Mouse (Mus musculus) MEL (cell line): ENCODE measurements around the gene Erap1. TPM values are rescaled to one million over a fixed set of nuclear protein-coding genes. Genes with fewer than 3 reads are reported as not detected.

Source experiments
- DNase-seq: peaks from one replicate; pipeline ENCODE4 v3.0.0; 2011; ENCODE audit warnings: low read depth, low spot score
- H3K27ac ChIP-seq: 2 replicates; pipeline ENCODE4 v1.5.1; 2012; ENCODE audit warnings: low read depth, mild to moderate bottlenecking, control low read depth, low read length, moderate library complexity; ENCODE audit not compliant: control insufficient read depth
- H3K27me3 ChIP-seq, 2 experiments: fragments of 150-350 bp in 1 of 2; sonication (generic) in 1 of 2; 2 replicates each; pipeline ENCODE4 v1.6.1; 2012; ENCODE audit warnings: low read length in 2 of 2, mild to moderate bottlenecking in 2 of 2, improper control_type of control experiment in 1 of 2, moderate library complexity in 1 of 2; ENCODE audit not compliant: insufficient read depth in 2 of 2, control insufficient read depth in 1 of 2
- H3K36me3 ChIP-seq, 2 experiments: 2 replicates each; pipeline ENCODE4 v1.6.1; 2012 to 2014; ENCODE audit warnings: low read length in 2 of 2, improper control_type of control experiment in 1 of 2, inconsistent platforms in 1 of 2, mild to moderate bottlenecking in 1 of 2; ENCODE audit not compliant: insufficient read depth in 2 of 2, control insufficient read depth in 1 of 2
- H3K4me1 ChIP-seq, 2 experiments: fragments of 150-350 bp in 1 of 2; sonication (generic) in 1 of 2; 2 replicates each; pipeline ENCODE4 v1.6.1; 2012; ENCODE audit warnings: low read length in 2 of 2, improper control_type of control experiment in 1 of 2, mild to moderate bottlenecking in 1 of 2; ENCODE audit not compliant: insufficient read depth in 2 of 2, control insufficient read depth in 1 of 2
- H3K4me3 ChIP-seq, 2 experiments: fragments of 150-350 bp in 1 of 2; sonication (generic) in 1 of 2; 2 replicates each; pipeline ENCODE4 v1.5.1; 2012; ENCODE audit warnings: low read depth in 2 of 2, low read length in 2 of 2, mild to moderate bottlenecking in 2 of 2, moderate library complexity in 2 of 2, control low read depth in 1 of 2, improper control_type of control experiment in 1 of 2; ENCODE audit not compliant: control insufficient read depth in 1 of 2, insufficient read depth in 1 of 2
- H3K79me2 ChIP-seq: 2 replicates; pipeline ENCODE4 v1.6.1; 2012; ENCODE audit warnings: mild to moderate bottlenecking, low read length, moderate library complexity; ENCODE audit not compliant: control insufficient read depth, poor library complexity, insufficient read depth
- H3K9ac ChIP-seq: 2 replicates; pipeline ENCODE4 v1.6.1; 2012; ENCODE audit warnings: low read depth, mild to moderate bottlenecking, control low read depth, low read length, moderate library complexity; ENCODE audit not compliant: control insufficient read depth, poor library complexity, severe bottlenecking
- H3K9me3 ChIP-seq: fragments of 150-350 bp; sonication (generic); replicated peaks from 2 replicates; pipeline ENCODE4 v1.6.1; 2012; ENCODE audit warnings: mild to moderate bottlenecking, low read length, improper control_type of control experiment, moderate library complexity; ENCODE audit not compliant: insufficient read depth
- BHLHE40 ChIP-seq: IDR thresholded peaks from 2 replicates; pipeline ENCODE4 v1.6.1; 2012; ENCODE audit warnings: low read depth, mild to moderate bottlenecking, inconsistent platforms, low read length, improper control_type of control experiment, borderline replicate concordance
- CHD1 ChIP-seq: IDR thresholded peaks from 2 replicates; pipeline ENCODE4 v1.6.1; 2012; ENCODE audit warnings: low read depth, mild to moderate bottlenecking, inconsistent platforms, low read length, improper control_type of control experiment
- ELF1 ChIP-seq: IDR thresholded peaks from 2 replicates; pipeline ENCODE4 v1.6.1; 2014; ENCODE audit warnings: low read depth, mild to moderate bottlenecking, inconsistent platforms, low read length, improper control_type of control experiment, moderate library complexity
- EP300 ChIP-seq, 2 experiments: IDR thresholded peaks; 2 replicates each; pipeline ENCODE4 v1.6.1; 2011; ENCODE audit warnings: improper control_type of control experiment in 2 of 2, low read length in 2 of 2, low read depth in 1 of 2, mild to moderate bottlenecking in 1 of 2
- ETS1 ChIP-seq: IDR thresholded peaks from 2 replicates; pipeline ENCODE4 v1.6.1; 2012; ENCODE audit warnings: low read depth, mild to moderate bottlenecking, inconsistent platforms, low read length, improper control_type of control experiment, moderate library complexity
- GATA1 ChIP-seq: IDR thresholded peaks from 2 replicates; pipeline ENCODE4 v1.6.1; 2011; ENCODE audit warnings: low read depth, low read length, improper control_type of control experiment
- HCFC1 ChIP-seq: IDR thresholded peaks from 2 replicates; pipeline ENCODE4 v1.6.1; 2012; ENCODE audit warnings: low read depth, mild to moderate bottlenecking, inconsistent platforms, low read length, improper control_type of control experiment, moderate library complexity
- KAT2A ChIP-seq: conservative IDR thresholded peaks from 2 replicates; pipeline ENCODE4 v1.6.1; 2012; ENCODE audit warnings: low read depth, low read length, improper control_type of control experiment, inconsistent platforms
- MAX ChIP-seq: IDR thresholded peaks from 2 replicates; pipeline ENCODE4 v1.6.1; 2011; ENCODE audit warnings: low read length, improper control_type of control experiment
- MAZ ChIP-seq: IDR thresholded peaks from 2 replicates; pipeline ENCODE4 v1.6.1; 2012; ENCODE audit warnings: low read depth, mild to moderate bottlenecking, inconsistent platforms, low read length, improper control_type of control experiment
- NRF1 ChIP-seq: IDR thresholded peaks from 2 replicates; pipeline ENCODE4 v1.6.1; 2014; ENCODE audit warnings: low read depth, mild to moderate bottlenecking, inconsistent platforms, low read length, improper control_type of control experiment, moderate library complexity; ENCODE audit not compliant: poor library complexity, insufficient read depth, severe bottlenecking
- POLR2A ChIP-seq, 2 experiments: IDR thresholded peaks; 2 replicates each; pipeline ENCODE4 v1.6.1; 2011 to 2012; ENCODE audit warnings: low read length in 2 of 2, mild to moderate bottlenecking in 2 of 2, control low read depth in 1 of 2, improper control_type of control experiment in 1 of 2, low read depth in 1 of 2, moderate library complexity in 1 of 2; ENCODE audit not compliant: control insufficient read depth in 1 of 2, insufficient read depth in 1 of 2, poor library complexity in 1 of 2
- POLR2AphosphoS2 ChIP-seq: IDR thresholded peaks from 2 replicates; pipeline ENCODE4 v1.6.1; 2011; ENCODE audit warnings: low read length, improper control_type of control experiment
- RCOR1 ChIP-seq: IDR thresholded peaks from 2 replicates; pipeline ENCODE4 v1.6.1; 2012; ENCODE audit warnings: low read depth, mild to moderate bottlenecking, inconsistent platforms, low read length, improper control_type of control experiment
- SIN3A ChIP-seq: IDR thresholded peaks from 2 replicates; pipeline ENCODE4 v1.6.1; 2012; ENCODE audit warnings: low read length, improper control_type of control experiment, inconsistent platforms
- SMC3 ChIP-seq: IDR thresholded peaks from 2 replicates; pipeline ENCODE4 v1.6.1; 2011; ENCODE audit warnings: low read depth, low read length, improper control_type of control experiment
- TAL1 ChIP-seq: IDR thresholded peaks from 2 replicates; pipeline ENCODE4 v1.6.1; 2012; ENCODE audit warnings: mild to moderate bottlenecking, inconsistent platforms, low read length, moderate library complexity, mixed read lengths
- TCF12 ChIP-seq: IDR thresholded peaks from 2 replicates; pipeline ENCODE4 v1.6.1; 2014; ENCODE audit warnings: low read depth, mild to moderate bottlenecking, inconsistent platforms, low read length, improper control_type of control experiment, moderate library complexity
- UBTF ChIP-seq: IDR thresholded peaks from 2 replicates; pipeline ENCODE4 v1.6.1; 2012; ENCODE audit warnings: low read depth, mild to moderate bottlenecking, inconsistent platforms, low read length, improper control_type of control experiment, moderate library complexity, borderline replicate concordance; ENCODE audit not compliant: insufficient read depth
- USF1 ChIP-seq: IDR thresholded peaks from 2 replicates; pipeline ENCODE4 v1.6.1; 2014; ENCODE audit warnings: low read depth, mild to moderate bottlenecking, inconsistent platforms, low read length, improper control_type of control experiment, moderate library complexity
- ZC3H11A ChIP-seq: IDR thresholded peaks from 2 replicates; pipeline ENCODE4 v1.6.1; 2012; ENCODE audit warnings: low read depth, mild to moderate bottlenecking, inconsistent platforms, low read length, improper control_type of control experiment
- ZMIZ1 ChIP-seq: IDR thresholded peaks from 2 replicates; pipeline ENCODE4 v1.6.1; 2012; ENCODE audit warnings: low read depth, mild to moderate bottlenecking, inconsistent platforms, low read length, improper control_type of control experiment, moderate library complexity
- ZNF384 ChIP-seq: IDR thresholded peaks from 2 replicates; pipeline ENCODE4 v1.6.1; 2012; ENCODE audit warnings: low read depth, mild to moderate bottlenecking, inconsistent platforms, low read length, improper control_type of control experiment
- polyA plus RNA-seq, 2 experiments: library from polyadenylated mRNA; stranded (reverse) in 1 of 2; unstranded in 1 of 2; fragments of >175 nt in 1 of 2; fragments of >200 nt in 1 of 2; gene quantifications; 2 replicates each; pipeline versions ENCODE4 v1.2.1 to v1.2.4; 2012; ENCODE audit warnings: low replicate concordance in 2 of 2, low read depth in 1 of 2; ENCODE audit not compliant: insufficient read length in 2 of 2, insufficient read depth in 1 of 2, missing spikeins in 1 of 2
- total RNA-seq: library from RNA; depleted of rRNA; stranded (reverse); fragments of 300-350 nt; gene quantifications from 2 replicates; pipeline ENCODE4 v1.2.3, GENCODE M21; 2012

Gene Erap1
- total and polyA plus RNA-seq, 3 experiments, result 9.7 to 48.3 (median 11.4) TPM

DNA sequence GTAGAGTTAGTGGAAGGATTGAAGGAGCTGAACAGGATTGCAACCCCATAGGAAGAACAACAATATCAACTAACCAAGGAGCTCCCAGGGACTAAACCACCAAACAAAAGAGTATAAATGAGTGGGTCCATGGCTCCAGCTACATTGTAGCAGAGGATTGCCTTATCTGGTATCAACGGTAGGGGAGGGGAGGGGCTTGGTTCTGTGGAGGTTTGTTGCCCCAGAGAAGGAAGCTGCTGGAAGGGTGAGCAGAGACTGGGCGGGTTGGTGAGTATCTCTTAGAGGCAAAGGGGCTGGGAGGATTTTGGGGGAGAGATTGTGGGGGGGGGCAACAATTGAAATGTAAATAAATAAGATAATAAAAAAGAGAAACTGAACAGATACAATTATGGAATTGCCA lies 79.6 kb downstream of the Erap1 start:
- no peak overlapping the region for H3K9ac ChIP-seq
- DNase-seq, result peak; percentile 60
- TF ChIP-seq TCF12, result no peak
- TF ChIP-seq EP300 (IDR thresholded peaks at IDR 0.05; ENCODE audit: low read depth in 1 of 2, low read length in 2 of 2), result no peak
- TF ChIP-seq SIN3A, result no peak
- peak; percentile 33; the same call in 1 of the 2 replicates for TF ChIP-seq GATA1
- TF ChIP-seq ELF1, result no peak
- TF ChIP-seq HCFC1, result no peak
- no peak for TF ChIP-seq SMC3
- no peak for TF ChIP-seq ZMIZ1
- no peak for TF ChIP-seq UBTF
- no peak for TF ChIP-seq CHD1
- TF ChIP-seq MAX, result no peak
- TF ChIP-seq KAT2A, result no peak
- no peak for TF ChIP-seq ETS1
- TF ChIP-seq ZC3H11A, result no peak
- 0 out of 2 replicates have a peak, but pooled peaks have one; percentile 27 for TF ChIP-seq MAZ
- TF ChIP-seq, all 39 proteins: peak for 2
- no peak overlapping the region for H3K27ac ChIP-seq
- no peaks in the 10 kb centered on the region for H3K27me3 ChIP-seq
- no peaks in the 10 kb centered on the region; a peak in 1 of 4 replicates for H3K36me3 ChIP-seq
- no peak overlapping the region for H3K4me3 ChIP-seq
- no peaks in the 10 kb centered on the region for H3K4me1 ChIP-seq
- H3K79me2 ChIP-seq, result no peaks in the 10 kb centered on the region
- H3K9me3 ChIP-seq, result no peaks in the 10 kb centered on the region

DNA sequence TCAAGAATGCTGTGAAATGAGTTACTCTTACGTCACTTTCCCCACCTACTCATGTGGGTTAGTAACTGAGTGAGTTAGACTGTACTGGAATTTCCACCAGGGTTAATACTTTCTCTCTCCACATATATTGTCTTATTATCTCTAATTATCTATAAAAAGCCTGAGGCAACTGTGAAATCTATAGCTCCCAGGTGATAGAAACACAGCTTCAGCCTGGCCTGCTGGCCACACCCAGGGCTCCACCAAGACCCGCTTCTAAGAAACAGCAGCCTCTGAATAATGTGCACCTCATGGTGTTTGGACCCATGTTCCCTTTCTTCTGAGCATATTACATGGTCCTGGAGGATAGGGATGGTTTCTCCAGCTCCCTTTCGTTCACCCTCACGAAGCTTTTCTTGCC lies 94.4 kb downstream of the Erap1 start:
- H3K9me3 ChIP-seq, result no peaks in the 10 kb centered on the region
- H3K9ac ChIP-seq, result no peak overlapping the region
- H3K36me3 ChIP-seq, result peaks cover 0 to 31% of the 10 kb centered on the region in 2 experiments; a peak in 3 of 4 replicates
- no peak overlapping the region for H3K27ac ChIP-seq
- peaks cover 15 to 22% of the 10 kb centered on the region in 2 experiments for H3K4me1 ChIP-seq
- DNase-seq, result no peak
- no peaks in the 10 kb centered on the region for H3K79me2 ChIP-seq
- H3K4me3 ChIP-seq, result no peak overlapping the region
- H3K27me3 ChIP-seq, result no peaks in the 10 kb centered on the region
- no peak for TF ChIP-seq NRF1
- no peak for TF ChIP-seq MAX
- TF ChIP-seq RCOR1, result no peak
- TF ChIP-seq POLR2A (IDR thresholded peaks at IDR 0.05; ENCODE audit: control insufficient read depth in 1 of 2, insufficient read depth in 1 of 2, low read depth in 1 of 2, low read length in 2 of 2, poor library complexity in 1 of 2), result no peak
- TF ChIP-seq BHLHE40, result no peak
- TF ChIP-seq TAL1, result no peak
- TF ChIP-seq USF1, result no peak
- TF ChIP-seq KAT2A, result no peak
- no peak for TF ChIP-seq ZC3H11A
- no peak for TF ChIP-seq HCFC1
- no peak for TF ChIP-seq CHD1
- TF ChIP-seq ELF1, result no peak
- no peak for TF ChIP-seq ZNF384
- TF ChIP-seq POLR2AphosphoS2, result no peak
